Mouse (Mus musculus): Measurements from ENCODE around the gene Ldha. TPM values are rescaled to one million over a fixed set of nuclear protein-coding genes. Genes with fewer than 3 reads are reported as not detected.
A peak's percentile ranks its signal among the peaks of the same experiment; 100 is the strongest.

Gene Ldha
- total RNA-seq, 4 experiments from 2014 or later, result 146 to 275 (median 231) TPM

GRCm38 (mm10) chr7:46838104-46838671 is 3.1 kb upstream of the Ldha start:
- no peak for DNase-seq

- DNase-seq, result peak; percentile 58
Measured at GRCm38 (mm10) chr7:46838891-46839302, 2.4 kb upstream of the Ldha start.

- no peak for DNase-seq
Measured at GRCm38 (mm10) chr7:46839446-46839845, 1.8 kb upstream of the Ldha start.

GRCm38 (mm10) chr7:46839861-46840260 is 1.4 kb upstream of the Ldha start:
- no peak for DNase-seq

- no peak for DNase-seq
Measured at GRCm38 (mm10) chr7:46840326-46840725, 949 bp upstream of the Ldha start.

GRCm38 (mm10) chr7:46842278-46842677 is 1.0 kb downstream of the Ldha start:
- DNase-seq, result no peak

- no peak for DNase-seq
Measured at GRCm38 (mm10) chr7:46843576-46843975, 2.3 kb downstream of the Ldha start.

GRCm38 (mm10) chr7:46845211-46845977 is 4.1 kb downstream of the Ldha start:
- DNase-seq, result peak; percentile 89

- no peak for DNase-seq
Measured at GRCm38 (mm10) chr7:46845978-46846485, 4.8 kb downstream of the Ldha start.

- peak; percentile 33 for DNase-seq
Measured at GRCm38 (mm10) chr7:46846486-46847244, 5.4 kb downstream of the Ldha start.

- DNase-seq, result no peak
Measured at GRCm38 (mm10) chr7:46849287-46849686, 8.0 kb downstream of the Ldha start.

- no peak for DNase-seq
Measured at GRCm38 (mm10) chr7:46851026-46851425, 9.8 kb downstream of the Ldha start.

GRCm38 (mm10) chr7:46852666-46853065 is 11.4 kb downstream of the Ldha start:
- DNase-seq, result no peak

- no peak for DNase-seq
Measured at GRCm38 (mm10) chr7:46853365-46853764, 12.1 kb downstream of the Ldha start.

- DNase-seq, result no peak
Measured at GRCm38 (mm10) chr7:46855866-46856560, 14.7 kb downstream of the Ldha start.

- no peak for DNase-seq
Measured at GRCm38 (mm10) chr7:46857436-46857835, 16.2 kb downstream of the Ldha start.

- DNase-seq, result no peak
Measured at GRCm38 (mm10) chr7:46859031-46859430, 17.8 kb downstream of the Ldha start.

GRCm38 (mm10) chr7:46860996-46861395 is 19.7 kb downstream of the Ldha start, which contains the start of gene Ldhc:
Gene Ldhc (plus strand): TSS chr7:46861203.
- DNase-seq, result no peak

GRCm38 (mm10) chr7:46871988-46872387 is 30.7 kb downstream of the Ldha start:
- DNase-seq, result no peak

GRCm38 (mm10) chr7:46876841-46877240 is 35.6 kb downstream of the Ldha start:
- no peak for DNase-seq

- DNase-seq, result no peak
Measured at GRCm38 (mm10) chr7:46877255-46877654, 36.0 kb downstream of the Ldha start.

GRCm38 (mm10) chr7:46879851-46880250 is 38.6 kb downstream of the Ldha start:
- no peak for DNase-seq

- DNase-seq, result no peak
Measured at GRCm38 (mm10) chr7:46880992-46881391, 39.7 kb downstream of the Ldha start.
